Mouse (Mus musculus): ENCODE data around the gene Alpk3. TPM values are rescaled to one million over a fixed set of nuclear protein-coding genes. Genes with fewer than 3 reads are reported as not detected.

Gene Alpk3
- polyA plus RNA-seq, 1 experiment, result 2.2 TPM

DNA sequence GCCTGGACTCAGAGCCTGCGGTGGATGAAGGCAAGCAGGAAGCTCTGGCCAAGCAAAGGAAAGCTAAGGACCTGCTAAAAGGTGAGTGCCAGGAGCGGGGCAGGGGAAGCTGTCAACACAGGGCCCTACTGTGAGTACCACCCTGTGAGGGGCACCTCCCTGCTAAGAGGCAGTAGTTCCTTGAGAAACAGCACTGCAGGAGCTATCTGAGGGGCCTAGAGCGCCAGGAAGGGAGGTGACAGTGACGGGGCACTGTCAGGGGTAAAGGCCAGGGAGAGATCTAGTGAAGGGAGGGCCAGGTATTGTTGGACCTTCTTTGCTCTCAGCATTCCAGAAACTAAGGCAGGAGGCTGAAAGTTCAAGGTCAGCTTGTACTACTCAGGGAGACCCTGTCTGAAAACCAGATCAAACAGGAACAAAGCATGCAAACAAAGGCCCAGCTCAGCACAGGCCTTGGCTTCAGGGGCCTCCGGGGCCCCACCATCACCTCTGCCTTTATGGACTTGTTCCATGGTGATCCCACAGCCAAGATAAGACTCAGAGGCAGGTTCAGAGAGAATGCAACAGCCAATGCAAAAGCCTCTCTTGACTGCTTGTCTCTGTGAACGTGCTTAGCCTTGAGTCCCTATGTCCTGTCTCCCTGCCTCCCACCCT lies 36.8 kb downstream of the Alpk3 start:
- WGBS, result 80% methylated on average over 6 of the region's 6 CpGs
- DNase-seq, result no peak
- Histone ChIP-seq H3K4me1 (ENCODE audit: control insufficient read depth, insufficient read depth, low read length) (no peaks in the 10 kb centered on the region), H3K4me3 (replicated peaks; ENCODE audit: extremely low read depth, low read depth, low read length) (no peak overlapping the region)
- TF ChIP-seq POLR2A (IDR thresholded peaks at IDR 0.05; ENCODE audit: borderline replicate concordance, extremely low read depth, low read depth, low read length) (no peak), CTCF (IDR thresholded peaks at IDR 0.05; ENCODE audit: insufficient read depth, low read length) (no peak)

DNA sequence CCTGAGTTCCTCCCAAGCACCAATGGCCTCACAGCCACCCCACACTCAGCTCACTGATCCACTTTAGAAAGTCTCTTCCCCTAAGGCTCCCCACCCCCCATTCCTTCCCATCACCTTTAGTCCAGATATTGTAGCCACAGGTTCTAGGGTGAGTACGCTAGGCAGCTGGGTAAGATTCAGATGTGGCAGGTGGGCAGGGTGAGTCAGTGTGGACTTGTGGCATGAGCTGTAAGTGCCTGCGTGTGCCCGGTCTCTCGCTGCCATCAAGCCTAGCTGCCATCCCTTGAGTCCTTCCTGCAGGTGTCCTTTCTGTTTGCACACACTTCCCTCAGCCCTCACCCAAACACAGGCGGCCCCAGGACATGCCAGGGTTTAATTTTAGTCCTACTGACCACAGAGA lies 42.9 kb downstream of the Alpk3 start:
- no peak for DNase-seq
- TF ChIP-seq CTCF (IDR thresholded peaks at IDR 0.05; ENCODE audit: insufficient read depth, low read length) (no peak), POLR2A (IDR thresholded peaks at IDR 0.05; ENCODE audit: borderline replicate concordance, extremely low read depth, low read depth, low read length) (no peak)
- no peaks in the 10 kb centered on the region for H3K4me1 ChIP-seq (ENCODE audit: control insufficient read depth, insufficient read depth, low read length)
- WGBS, result 65% methylated on average over 5 of the region's 5 CpGs
- no peak overlapping the region for H3K4me3 ChIP-seq (replicated peaks; ENCODE audit: extremely low read depth, low read depth, low read length)

DNA sequence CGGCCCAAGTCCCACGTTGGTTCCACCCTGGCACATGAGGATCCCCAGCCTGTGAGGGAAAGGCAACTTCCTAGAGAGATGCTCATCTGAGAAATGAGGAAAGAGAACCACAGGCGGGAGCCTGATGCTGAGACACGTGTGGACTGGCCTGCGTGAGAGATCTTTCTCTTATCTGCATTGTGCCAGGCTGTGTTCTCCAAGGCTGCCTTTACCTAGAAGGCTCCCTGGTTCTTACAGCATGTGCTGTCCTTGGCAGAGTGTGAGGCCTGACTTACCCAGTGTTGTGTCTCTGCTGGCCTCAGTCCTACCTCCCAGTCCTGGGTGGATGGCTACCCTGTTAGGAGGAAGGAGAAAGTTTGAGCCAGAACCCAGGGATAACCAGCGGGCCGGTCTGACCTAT lies 45.5 kb downstream of the Alpk3 start:
- H3K4me1 ChIP-seq (ENCODE audit: control insufficient read depth, insufficient read depth, low read length), result no peaks in the 10 kb centered on the region; the same call in 1 of the 2 replicates
- TF ChIP-seq POLR2A (IDR thresholded peaks at IDR 0.05; ENCODE audit: borderline replicate concordance, extremely low read depth, low read depth, low read length) (no peak), CTCF (IDR thresholded peaks at IDR 0.05; ENCODE audit: insufficient read depth, low read length) (no peak)
- DNase-seq, result no peak
- no peak overlapping the region for H3K4me3 ChIP-seq (replicated peaks; ENCODE audit: extremely low read depth, low read depth, low read length)
- WGBS, result 87% methylated on average over 7 of the region's 7 CpGs

DNA sequence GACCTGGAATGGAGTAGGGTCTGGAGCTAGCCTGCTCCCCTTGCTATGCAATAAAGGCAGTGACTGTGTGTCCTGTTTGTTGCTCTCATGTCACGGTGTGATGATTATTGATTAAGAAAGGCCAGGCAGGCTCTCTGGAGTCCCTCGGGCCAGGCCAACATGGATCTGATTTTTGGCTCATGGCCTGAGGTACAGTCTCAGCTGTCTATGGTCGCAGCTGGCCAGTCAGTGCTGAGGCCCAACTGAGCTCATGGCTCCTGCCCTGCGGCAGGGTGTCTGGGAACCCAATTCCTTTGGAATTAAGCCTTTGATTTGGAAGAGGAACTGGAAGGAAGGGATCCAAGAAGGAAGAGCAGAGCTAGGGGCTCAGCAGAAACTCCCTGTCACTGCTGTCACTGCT lies 48.1 kb downstream of the Alpk3 start:
- TF ChIP-seq POLR2A (IDR thresholded peaks at IDR 0.05; ENCODE audit: borderline replicate concordance, extremely low read depth, low read depth, low read length) (no peak), CTCF (IDR thresholded peaks at IDR 0.05; ENCODE audit: insufficient read depth, low read length) (no peak)
- DNase-seq, result no peak
- H3K4me1 ChIP-seq (ENCODE audit: control insufficient read depth, insufficient read depth, low read length), result no peaks in the 10 kb centered on the region; the same call in 1 of the 2 replicates
- 58% methylated on average over 4 of the region's 4 CpGs for WGBS
- H3K4me3 ChIP-seq (replicated peaks; ENCODE audit: extremely low read depth, low read depth, low read length), result no peak overlapping the region

DNA sequence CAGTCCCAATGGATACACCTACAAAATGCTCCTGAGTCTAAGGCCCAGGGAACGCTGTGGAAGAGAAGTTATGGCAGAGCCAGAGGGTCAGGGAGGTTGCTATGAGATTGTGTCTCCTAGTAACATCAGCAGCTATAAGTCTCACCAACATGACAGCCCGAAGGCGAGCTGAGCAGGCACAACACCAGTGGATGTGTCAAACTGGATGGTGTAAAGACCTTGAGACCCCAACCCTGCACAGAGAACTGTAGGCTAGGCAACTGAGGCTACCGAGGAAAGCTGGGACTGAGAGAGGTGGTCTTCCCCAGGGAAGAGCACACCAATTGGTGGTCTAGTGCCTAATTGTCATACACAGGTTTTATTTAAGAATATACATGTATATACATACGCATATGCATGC lies 50.8 kb downstream of the Alpk3 start:
- H3K4me1 ChIP-seq (ENCODE audit: control insufficient read depth, insufficient read depth, low read length), result no peaks in the 10 kb centered on the region; the same call in 1 of the 2 replicates
- no peak for DNase-seq
- 86% methylated on average over 5 of the region's 5 CpGs for WGBS
- no peak overlapping the region for H3K4me3 ChIP-seq (replicated peaks; ENCODE audit: extremely low read depth, low read depth, low read length)
- no peak for TF ChIP-seq POLR2A (IDR thresholded peaks at IDR 0.05; ENCODE audit: borderline replicate concordance, extremely low read depth, low read depth, low read length)
- TF ChIP-seq CTCF (IDR thresholded peaks at IDR 0.05; ENCODE audit: insufficient read depth, low read length), result no peak

DNA sequence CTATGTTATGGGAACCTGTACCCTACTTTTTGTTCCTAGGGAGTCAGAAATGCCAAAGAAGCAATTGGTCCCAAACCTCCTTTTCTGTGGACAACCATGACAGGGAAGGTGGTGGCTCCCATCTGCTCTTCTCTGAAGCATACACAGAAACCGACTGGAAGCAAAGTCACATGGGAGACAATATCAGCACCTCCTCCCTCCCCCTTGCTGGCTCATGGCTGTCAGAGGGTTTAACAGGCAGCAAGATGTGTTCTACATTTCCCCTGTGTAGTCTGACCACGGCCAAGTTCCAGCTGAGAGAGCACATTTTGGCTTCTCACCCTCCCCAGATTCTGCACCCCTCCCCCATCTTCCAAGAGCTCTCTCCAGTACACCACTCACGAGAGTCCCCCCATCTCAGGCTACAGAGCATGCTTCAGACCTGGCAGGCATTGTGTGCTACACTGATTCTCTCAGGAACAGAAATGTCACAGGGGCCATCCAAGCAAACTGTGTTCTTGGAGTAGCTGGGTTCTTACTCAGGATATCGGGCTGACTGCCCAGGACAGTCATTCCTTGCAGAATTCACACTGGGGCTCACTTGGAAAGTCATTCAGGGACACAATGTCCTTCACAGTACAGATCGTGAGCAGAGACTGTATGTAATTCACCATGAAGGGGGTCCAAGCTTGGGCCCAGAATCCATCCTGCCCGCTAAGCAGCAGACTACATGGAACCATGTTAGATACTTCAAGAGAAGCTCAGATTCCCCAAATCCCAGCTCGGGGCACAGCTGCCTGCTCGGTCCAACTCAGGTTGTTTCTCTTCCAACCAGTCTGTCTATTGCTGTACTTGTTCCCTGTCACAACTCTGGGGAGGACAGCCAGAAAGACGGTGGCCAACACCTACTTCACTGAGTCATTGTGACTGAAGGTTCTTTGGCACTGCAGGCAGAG lies 52.6 kb downstream of the Alpk3 start:
- peak; percentile 10 for DNase-seq

DNA sequence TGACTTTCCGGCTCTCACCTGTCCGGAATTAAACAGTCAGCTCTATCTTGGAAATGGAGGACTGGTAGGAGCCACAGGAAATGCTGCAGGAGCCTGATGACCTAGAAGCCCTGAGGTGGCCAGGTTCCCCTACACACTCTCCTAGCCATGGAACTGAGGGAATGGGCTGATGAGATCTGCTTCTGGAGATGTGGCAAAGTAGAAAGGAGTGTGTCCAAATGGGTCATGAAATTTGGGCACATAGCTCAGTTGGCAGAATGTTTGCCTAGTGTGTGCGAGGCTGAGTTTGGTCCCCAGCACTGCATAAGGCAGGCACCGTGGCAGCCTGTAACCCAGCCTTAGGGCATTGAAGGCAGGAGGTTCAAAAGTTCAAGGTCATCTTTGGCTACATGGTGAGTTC lies 53.4 kb downstream of the Alpk3 start:
- TF ChIP-seq POLR2A (IDR thresholded peaks at IDR 0.05; ENCODE audit: borderline replicate concordance, extremely low read depth, low read depth, low read length) (no peak), CTCF (IDR thresholded peaks at IDR 0.05; ENCODE audit: insufficient read depth, low read length) (no peak)
- 84% methylated on average over 4 of the region's 4 CpGs for WGBS
- no peaks in the 10 kb centered on the region for H3K4me1 ChIP-seq (ENCODE audit: control insufficient read depth, insufficient read depth, low read length)
- no peak overlapping the region for H3K4me3 ChIP-seq (replicated peaks; ENCODE audit: extremely low read depth, low read depth, low read length)
- no peak for DNase-seq

More for the DNA sequence above, 52.6 kb downstream of the Alpk3 start:
- 50% methylated on average over 9 of the region's 9 CpGs for WGBS
- no peak overlapping the region for H3K4me3 ChIP-seq (replicated peaks; ENCODE audit: extremely low read depth, low read depth, low read length)
- H3K4me1 ChIP-seq (ENCODE audit: control insufficient read depth, insufficient read depth, low read length), result no peaks in the 10 kb centered on the region; the same call in 1 of the 2 replicates
- no peak for TF ChIP-seq CTCF (IDR thresholded peaks at IDR 0.05; ENCODE audit: insufficient read depth, low read length)

DNA sequence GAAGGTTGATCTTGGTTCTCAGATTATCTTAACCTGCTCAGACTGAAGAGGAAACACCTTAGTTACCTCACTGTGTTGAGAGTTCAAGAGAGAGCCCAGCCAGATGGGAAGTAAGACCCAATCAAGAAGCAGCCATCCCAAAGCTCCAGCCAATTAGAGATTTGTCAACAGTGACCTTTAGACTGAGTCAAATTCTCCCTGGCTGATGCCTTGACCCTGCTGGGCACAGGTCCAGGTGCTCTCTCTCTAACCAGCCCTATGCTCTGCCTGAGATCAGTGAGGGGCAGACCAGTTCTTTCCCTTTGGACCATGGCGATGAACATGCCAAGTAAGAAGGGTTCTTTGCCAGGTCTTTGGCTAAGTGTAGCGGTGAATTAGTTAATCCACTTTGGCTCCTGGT lies 54.3 kb downstream of the Alpk3 start:
- no peak for DNase-seq
- no peak for TF ChIP-seq CTCF (IDR thresholded peaks at IDR 0.05; ENCODE audit: insufficient read depth, low read length)
- TF ChIP-seq POLR2A (IDR thresholded peaks at IDR 0.05; ENCODE audit: borderline replicate concordance, extremely low read depth, low read depth, low read length), result no peak
- 84% methylated on average over 2 of the region's 2 CpGs for WGBS
- Histone ChIP-seq H3K4me3 (replicated peaks; ENCODE audit: extremely low read depth, low read depth, low read length) (no peak overlapping the region), H3K4me1 (ENCODE audit: control insufficient read depth, insufficient read depth, low read length) (no peaks in the 10 kb centered on the region)

DNA sequence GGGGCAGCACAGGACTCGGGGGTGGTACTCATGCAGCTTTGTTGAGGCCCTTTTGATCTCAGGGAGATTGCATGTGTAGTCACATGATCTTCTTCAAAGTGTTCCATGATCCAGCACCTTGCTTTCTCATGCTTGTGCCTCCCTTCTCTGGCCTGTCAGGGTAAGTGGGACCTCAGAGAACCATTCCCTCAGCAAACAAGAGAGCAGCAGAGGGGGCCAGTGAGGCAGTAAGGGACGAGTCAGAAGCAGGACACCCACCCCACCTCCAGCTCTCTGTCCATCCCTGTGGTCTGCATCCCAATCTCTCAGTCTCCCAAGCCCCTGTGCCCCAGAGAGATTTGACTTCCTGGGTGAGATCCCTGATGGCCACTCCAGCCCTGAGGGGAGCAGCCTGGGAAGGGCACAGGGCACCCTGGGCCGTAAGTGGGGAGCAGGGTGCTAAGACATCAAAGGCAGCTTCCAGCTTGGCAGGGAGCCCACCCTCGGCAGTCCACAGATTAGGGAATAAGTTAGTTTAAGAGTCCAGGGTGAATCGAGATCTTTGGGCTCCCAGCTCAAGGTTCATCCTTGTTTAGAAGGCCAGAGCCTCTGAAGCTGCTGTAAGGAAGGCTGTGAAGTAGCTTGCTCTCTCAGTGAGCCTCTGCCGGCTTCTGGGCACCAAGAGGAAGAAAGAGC lies 55.4 kb downstream of the Alpk3 start:
- no peak overlapping the region for H3K4me3 ChIP-seq (replicated peaks; ENCODE audit: extremely low read depth, low read depth, low read length)
- no peaks in the 10 kb centered on the region for H3K4me1 ChIP-seq (ENCODE audit: control insufficient read depth, insufficient read depth, low read length)
- TF ChIP-seq POLR2A (IDR thresholded peaks at IDR 0.05; ENCODE audit: borderline replicate concordance, extremely low read depth, low read depth, low read length) (no peak), CTCF (IDR thresholded peaks at IDR 0.05; ENCODE audit: insufficient read depth, low read length) (no peak)
- 32% methylated on average over 6 of the region's 6 CpGs for WGBS
- DNase-seq, result no peak
